Mouse (Mus musculus) frontal cortex, adult (tissue): ENCODE measurements around the gene Slc19a2.

Source experiments
- ATAC-seq: cut with Nextera tagmentation; 2 replicates; pipeline ENCODE4 v1.9.2; 2017; ENCODE audit warnings: mild to moderate bottlenecking, moderate library complexity, mixed read lengths; ENCODE audit not compliant: low TSS enrichment

Slc19a2 gene

DNA sequence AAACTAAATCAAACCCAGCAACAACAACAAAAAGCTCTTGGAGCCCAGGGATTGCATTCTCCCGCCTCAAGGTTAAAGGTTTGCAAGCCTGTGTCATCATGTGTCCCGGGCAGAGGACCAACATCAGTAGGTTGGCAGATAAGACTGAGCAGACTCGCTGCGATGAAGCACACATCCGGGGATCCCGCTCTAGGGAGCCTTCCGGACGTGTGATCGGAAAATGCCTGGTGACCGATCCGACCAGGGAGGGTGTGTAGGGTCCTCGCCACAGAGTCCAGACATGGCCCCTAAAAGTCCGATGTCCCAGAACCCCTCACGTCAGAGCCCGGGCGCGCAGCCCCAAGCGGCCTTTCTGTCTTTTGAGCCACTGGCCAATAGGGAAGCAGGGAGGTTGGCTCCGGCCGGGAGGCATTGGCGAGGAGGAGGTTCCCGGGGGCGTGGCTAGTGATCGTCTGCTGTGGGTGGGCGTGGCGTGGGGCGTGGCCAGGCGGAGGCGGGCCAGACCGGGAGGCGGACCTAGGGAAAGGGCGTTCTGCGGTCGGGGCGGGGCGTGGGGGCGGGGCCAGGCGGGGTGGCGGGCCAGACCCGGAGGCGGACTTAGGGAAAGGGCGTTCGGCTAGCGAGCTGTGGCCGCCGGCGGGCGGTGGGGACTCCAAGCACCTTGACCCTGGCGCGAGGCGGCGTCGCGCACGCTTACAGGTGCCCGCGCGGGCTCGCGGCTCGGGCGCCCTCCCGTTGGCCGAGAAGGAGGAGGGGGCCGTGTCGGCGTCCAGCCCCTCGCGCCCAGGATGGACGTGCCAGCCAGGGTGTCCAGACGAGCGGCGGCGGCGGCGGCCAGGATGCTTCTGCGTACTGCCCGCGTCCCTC, at the start of gene Slc19a2:
TSS of gene Slc19a2 (plus strand) at position 582 of the 867 bp plus-strand sequence.
- peak; percentile 90 for ATAC-seq

DNA sequence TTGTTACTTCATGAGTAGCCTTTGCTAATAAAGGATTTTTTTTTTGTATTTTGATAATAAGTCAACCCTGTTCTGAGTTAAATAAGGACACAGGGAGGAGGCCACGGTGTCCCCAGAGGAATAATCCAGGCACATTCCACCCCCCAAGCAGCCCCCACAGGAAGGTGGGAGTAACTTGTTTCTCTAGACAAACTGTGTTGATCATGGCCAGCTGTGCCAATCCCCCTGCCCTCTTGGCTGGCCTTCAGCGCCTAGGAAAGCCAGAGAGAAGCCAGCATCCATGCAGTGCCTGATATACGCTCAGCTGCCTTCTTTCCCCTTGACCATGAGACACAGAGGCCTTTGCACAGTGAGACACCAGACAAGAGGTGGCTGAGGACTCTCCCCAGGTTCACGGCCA, 49.3 kb upstream of the Slc19a2 start:
- no peak for ATAC-seq

DNA sequence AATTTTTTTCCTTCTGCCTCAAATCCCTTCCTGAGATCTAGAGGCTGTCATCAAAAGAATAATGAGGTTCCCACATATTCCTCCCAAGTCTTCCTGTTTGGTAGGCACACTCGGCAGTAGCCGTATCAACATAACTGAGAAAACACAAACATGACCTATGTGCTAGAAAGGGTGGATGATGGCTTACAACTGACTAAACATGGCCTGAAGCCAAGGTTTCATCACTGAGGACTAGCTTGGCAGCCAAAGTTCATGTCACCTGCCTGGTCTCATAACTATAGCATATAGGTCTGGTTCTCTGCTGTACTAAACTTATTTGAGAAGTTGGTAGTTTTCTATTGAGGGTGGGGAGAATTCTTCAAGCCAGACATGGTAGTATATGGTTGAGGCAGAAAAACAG, 40.4 kb upstream of the Slc19a2 start:
- ATAC-seq, result no peak

DNA sequence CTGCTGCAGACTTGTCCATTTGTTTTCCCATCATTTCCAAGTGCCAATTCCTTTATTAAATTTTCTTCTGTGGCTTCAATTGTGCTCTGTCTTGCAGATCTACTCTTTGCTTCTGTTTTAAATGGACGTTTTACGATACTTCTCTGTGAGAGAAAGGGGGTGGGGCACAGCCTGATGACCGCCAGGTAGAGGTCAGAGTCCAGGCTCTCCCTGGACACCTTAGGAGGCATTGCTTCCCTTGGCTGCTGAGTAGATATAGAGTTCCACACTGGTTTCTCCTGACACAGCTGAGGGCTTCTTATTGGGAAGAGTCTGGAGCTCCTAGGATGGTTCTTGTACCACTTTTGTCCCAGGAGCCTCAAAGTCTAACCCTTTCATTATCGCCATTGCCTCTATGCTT, 37.9 kb upstream of the Slc19a2 start:
- ATAC-seq, result no peak

DNA sequence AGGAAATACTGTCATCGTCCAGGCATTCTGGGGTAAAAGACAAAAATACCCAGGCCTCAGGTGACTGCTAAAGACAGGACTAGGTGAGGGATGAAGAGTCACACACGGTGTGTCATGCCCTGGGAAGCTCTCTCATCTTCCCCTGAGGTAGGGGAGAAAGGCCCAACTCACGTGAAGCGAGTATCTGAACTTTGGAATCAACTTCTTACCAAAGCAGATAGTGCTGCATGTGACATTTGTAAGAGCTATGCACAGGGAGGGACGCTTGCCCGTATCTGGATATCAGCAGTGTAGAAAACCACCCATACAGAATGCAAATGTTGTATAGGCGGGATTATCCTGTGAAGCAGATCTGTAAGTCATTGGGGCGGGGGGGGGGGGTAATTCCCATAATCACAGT, 36.2 kb upstream of the Slc19a2 start:
- no peak for ATAC-seq

DNA sequence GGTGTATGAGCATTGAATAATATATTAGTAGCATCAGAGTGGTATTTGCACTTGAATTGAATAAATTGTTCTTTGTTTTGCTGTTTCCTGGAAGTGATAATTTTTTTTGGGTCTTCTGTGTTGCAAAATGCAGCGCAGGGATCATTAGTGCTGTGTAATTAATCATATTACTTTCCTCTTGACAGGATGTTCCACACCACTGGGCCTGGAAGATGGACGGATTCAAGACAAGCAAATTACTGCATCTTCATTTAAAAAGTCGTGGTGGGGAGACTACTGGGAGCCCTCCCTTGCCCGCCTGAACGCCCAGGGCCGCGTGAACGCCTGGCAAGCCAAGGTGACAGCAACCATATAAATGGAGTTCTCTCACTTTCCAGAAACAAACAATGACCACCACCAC, 34.7 kb upstream of the Slc19a2 start:
- no peak for ATAC-seq

DNA sequence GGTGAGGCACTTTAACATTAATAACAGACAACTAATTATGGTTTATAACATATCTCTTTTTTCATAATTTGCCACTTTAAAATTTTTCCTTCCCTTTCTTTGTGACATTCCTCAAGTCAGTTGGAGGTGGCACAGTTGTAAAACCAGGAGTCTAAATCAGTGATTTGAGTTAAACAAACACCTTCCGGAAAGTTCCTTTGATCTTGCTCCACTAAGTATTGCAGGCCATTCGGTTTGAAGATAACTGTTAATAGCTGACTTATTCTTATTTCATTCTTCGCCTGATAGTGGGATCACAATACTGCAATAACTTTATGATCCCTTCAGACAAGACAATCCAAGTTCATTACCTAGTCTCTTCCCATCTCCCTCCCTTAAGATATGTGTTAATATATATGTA, 33.7 kb upstream of the Slc19a2 start:
- no peak for ATAC-seq

DNA sequence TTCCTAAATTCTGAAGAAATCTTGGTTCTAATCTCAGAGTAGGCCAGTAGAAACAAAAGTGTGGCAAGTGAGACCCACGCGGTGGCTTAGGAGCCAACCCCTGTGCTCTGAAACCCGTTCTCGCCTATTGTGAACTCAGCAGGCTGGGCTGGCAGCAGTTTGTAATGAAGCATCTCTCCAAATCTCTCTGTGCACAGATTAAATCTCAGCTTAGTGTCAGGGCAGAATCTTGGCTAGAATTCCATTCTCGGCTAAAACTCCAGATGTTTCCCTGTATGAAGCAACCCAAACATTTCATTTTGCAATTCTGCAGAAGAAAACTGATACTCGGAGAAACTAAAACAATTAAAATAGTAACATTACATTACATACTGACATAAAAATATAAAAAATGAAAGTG, 33.3 kb upstream of the Slc19a2 start:
- ATAC-seq, result no peak

DNA sequence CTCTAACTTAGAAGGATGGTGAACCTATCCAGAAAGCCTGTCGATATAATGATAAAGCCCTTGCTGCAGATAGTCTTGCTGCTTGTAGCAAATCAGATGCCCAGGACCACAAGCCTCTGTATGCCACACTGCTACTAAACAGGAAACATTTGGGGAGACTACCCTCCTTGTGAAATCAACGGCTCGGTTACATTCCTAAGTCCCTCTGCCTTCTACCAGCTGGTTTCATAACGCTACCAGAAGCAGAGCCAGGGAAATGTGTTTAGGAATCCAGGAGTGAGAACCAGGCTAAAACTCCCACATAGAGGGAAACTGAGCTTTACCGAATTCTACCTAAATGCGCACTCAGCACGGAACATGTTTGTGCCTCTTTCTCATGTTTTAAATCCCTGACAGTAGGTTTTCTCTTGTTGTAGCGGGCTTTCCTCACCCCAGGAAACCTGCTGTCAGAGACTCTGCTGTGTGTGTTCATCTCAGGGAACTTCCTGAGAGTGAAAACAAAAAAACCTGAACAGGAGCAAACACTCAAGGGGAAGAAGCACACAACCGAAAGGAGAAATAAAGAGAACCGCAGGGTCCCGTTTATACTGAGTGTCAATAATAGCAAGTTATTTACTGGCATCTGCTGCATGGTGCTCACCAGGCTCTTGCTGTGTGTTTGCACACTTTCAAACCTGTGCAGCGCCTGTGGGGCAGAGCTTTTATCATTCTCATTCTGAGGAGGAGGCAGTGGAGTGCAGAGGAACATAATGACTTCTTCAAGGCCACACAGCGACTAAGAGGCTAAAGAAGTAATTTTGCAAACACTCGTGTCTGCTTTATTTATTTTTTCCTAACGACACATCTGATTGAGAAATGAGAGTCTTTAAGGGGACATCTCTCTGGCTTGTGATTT, 30.8 kb upstream of the Slc19a2 start:
- ATAC-seq, result peak; percentile 98

DNA sequence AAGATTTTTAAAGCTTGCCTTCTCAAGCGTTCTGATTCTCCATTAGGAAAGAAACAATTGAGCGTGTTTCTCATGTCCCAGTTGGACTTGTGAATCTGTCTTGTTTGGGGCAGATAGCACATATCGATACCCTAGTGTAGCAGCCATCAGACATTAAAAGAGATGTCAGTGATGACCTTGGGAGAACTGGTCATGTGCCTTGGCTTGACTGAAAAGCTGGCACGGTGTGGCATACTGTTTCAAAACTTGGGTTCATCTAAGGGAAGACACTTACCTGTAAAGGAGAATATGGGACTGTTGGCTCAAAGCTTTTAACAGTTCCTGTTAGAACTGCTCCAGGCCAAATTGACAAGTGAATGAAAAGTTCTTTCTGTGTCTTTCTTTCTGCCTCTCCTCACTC, 28.6 kb upstream of the Slc19a2 start:
- no peak for ATAC-seq

DNA sequence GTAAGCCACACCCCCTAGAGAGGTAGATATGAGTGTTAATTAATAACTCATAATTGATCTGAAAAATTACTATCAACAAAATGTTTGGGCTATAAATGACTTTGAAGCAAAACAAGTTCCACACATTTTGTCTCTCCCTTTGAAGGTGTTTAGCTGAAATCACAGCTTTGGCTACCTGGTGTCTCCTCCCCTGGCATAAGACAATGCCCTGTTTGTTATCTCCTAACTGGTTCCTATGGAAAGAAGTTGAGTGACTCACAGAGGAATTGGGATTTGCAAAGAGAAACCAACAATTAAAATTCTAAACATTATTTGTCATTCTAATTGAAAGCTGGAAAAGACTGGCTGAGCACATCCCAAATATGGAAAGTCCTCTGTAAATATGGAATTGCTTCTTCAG, 25.8 kb upstream of the Slc19a2 start:
- no peak for ATAC-seq

DNA sequence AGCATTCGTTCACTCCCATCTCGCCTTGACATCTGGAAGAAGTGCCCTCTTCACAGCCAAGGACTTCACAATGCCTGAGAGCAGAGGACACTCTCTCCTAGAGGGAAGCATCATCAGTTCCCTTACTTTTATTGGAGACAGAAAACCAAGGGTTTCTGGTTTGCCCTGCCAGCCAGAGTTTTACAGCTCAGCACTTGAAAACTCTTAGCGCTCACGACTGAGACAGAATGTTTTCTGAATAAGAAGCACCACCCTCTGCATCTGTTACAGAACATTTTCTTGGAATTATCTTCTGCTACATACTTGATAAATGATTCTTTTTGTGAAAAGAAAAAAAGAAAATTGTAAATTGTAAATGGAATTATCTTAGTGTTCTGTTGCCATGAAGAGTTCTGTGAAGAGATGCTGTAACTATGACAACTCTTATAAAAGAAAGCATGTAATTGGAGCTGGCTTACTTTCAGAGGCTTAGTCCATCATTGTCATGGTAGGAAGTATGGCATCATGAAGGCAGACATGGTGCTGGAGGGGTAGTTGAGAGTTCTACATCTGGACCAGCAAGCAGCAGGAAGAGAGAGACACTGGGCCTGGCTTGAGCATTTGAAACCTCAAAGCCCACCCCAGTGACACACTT, 16.8 kb upstream of the Slc19a2 start:
- ATAC-seq, result peak; percentile 76

DNA sequence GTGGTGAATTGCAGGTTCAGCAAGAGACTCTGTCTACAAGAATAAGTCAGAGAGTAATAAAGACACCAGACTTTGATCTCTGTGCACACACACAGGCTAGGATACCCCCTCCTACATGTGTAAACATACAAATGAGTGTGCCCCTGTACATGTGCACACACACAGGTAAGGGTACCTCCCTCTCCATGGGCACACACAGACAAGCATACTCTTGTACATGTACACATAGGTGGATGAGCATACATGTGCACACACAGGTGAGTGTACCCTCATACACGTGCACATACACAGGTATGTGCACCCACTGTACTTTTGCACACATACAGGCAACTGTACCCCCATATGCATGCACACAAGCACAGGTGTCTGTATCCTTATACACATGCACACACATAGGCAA, 15.4 kb upstream of the Slc19a2 start:
- ATAC-seq, result no peak

DNA sequence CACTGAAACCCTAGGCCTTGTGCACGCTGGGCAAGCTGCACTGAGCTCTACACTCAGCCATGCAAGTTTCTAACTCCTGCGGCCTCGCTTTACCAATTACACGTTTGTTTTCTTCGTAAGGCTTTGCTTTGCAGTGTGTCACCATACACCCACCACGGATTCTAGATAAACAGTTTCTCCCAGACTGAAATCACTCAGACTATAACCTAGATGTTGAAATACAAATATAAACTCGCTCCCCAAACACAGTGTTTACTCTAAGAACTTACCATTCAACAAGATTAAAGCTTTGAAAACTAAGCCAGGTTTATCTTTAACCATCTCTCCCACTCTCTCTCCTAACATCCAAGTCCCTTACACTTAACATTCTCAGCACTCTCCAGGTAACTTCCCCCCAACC, 13.8 kb upstream of the Slc19a2 start:
- ATAC-seq, result no peak

DNA sequence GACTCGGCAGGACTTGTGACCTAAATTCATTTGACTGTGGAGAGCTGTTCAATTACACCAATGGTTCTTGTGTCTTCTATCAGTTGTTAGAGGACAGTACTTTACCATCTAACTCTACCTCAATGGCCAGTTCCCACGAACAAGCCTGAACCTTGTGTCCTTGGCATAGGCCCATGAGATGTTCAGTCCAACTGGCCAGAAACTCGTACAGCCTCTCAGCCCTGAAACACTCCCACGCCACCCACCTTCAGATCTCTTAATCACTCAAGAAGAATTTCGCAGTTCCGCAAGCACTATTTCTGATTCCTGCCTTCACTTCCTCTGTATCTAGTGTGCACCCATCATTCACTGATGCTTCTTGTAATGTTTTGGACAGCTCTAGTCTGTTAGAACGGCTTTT, 12.8 kb upstream of the Slc19a2 start:
- no peak for ATAC-seq

DNA sequence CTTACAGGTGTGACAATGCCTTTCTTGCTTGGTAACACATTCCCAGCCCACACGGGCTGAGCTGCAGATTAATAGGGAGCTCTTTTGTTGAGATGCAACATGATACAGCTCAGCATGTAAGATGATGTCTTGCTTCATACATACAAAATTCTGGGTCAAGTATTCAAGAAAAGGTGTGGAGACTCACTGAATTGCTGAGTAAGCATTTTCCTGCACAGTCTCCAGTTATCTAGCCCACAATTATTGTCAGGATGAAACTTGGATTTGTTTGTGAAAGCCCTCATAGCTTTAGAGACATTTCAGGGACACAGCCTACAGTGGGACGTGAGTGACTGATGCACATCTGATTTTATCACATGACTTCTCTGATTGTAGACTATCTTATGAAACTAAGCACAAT, 7.4 kb upstream of the Slc19a2 start:
- no peak for ATAC-seq

DNA sequence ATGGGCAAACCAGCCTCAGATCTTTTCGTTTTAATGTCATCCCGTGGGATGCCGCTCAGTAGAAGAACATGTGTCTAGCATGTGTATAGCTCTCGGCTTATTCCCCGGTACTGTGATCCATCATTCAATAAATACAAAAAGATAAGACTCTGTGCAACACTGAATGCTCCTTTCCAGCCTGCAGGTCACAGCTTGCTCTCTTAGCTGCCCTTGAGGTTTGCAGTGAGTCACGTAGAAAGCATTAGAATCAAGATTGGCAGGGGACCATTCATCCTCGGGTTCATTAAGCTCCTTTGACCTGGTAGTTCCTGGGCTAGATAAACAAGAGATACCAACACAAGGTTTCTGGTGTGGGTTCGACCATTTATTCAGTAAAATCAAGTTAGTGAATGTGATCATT, 6.0 kb upstream of the Slc19a2 start:
- no peak for ATAC-seq

DNA sequence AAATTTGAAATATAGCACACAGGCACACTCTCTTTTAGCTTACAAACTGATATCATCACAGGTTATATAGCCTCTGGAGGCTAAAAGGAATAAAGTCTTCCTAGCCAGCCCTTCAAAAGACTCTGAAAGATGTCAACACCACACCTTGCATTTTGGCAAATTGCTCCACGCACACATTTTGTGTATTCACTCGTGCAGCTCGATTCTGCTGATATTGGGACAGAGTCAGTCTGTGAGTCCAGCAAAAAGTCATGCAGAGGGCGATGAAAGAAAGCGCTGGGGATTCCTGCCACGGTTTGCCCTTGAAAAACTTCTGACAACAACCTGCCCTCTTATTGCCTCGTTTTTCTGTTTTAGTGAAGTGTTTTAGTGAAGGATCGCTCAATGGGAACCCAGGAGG, 1.4 kb upstream of the Slc19a2 start:
- ATAC-seq, result no peak

DNA sequence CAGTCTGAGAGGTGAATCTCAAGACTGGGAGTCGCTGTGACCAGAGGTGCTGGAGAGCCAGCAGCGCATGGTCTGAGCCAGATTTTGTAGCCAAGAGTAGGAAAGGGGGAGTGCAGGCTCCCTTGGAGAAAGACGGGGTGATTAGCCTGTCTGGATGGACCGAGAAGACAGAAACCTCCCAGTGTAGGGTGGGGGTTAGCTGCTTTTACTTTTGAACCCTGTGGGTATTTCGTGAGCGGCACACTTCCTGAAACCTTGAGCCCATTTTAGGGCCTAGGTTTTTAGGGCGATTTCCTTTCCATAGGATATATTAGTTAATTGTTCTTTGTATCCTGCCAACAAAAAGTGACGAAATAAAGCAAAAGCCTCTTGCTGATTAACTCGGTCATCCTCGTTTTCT, 875 bp upstream of the Slc19a2 start:
- ATAC-seq, result no peak

DNA sequence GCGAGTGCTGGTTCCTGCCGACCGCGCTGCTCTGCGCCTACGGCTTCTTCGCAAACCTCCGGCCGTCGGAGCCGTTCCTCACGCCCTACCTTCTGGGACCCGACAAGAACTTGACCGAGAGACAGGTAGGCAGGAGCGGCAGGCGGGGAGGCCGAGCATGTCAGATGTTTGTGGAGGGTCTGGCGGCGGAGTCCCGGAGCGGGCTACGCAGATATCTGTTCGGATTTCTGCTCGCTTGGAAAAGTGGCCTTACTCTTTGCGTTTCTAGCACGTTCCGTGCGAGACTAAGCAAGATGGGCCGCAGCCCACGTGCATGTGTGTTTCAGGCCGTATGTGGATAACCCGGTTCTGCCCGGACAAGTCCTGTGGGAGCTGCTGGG, 476 bp downstream of the Slc19a2 start:
- ATAC-seq, result peak; percentile 11

DNA sequence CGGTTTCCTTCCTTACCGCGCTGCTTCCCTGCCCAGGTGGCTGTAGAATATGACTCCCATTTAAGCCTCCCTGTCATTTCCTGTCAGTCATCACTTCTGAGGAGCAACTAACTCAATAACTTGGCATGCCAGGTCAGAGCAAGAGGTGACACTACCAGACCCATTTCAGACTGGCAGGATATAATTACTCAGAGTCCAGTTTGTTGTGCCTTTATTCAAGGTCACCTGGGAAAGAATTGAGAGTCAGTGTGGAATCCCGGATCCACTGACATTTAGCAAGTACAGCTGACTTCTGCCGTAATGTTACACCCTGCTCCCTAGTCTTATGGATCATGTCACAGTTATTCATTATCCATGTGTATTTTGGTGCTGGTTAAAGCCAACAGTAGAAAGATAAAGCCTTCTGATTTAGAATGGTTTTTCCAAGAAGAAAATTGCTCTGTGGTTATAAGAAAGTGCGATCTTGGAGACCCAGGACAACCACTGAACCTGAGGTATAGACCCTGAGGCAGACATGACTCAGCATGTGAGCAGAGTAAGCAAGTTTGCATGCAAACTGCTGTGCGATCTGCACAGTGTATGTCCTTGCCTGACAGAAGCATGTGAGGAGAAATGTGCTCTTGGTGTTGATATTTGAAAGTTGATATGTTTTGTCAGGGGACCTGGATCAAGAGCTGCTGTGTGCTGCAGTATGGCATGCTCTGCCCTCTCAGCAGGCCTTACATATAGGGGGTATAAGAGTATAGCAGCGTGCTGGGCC, 1.7 kb downstream of the Slc19a2 start:
- no peak for ATAC-seq

DNA sequence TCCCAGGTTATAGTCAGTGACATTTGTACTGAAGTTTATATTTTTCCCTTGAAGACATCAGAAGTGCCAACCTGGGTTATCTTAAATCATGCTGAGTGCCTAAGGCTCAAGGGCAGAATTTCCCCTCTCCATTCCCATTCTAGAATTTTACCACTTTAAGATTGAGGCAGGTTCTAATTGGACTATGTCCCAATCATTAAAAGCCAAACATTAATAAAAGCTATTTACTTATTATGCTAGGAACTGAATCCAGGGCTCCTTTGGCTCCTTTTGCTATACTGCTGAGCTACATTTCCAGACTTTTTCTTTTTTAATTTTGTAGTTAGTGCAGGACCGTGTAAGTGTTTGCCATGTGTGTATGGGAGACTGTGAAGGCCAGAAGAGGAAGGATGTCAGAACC, 2.6 kb downstream of the Slc19a2 start:
- ATAC-seq, result no peak
